Mouse (Mus musculus): ENCODE results near the gene Timm17a. TPM values are rescaled to one million over a fixed set of nuclear protein-coding genes. Genes with fewer than 3 reads are reported as not detected.

Gene Timm17a
- polyA plus RNA-seq, 1 experiment: 2.2 TPM

DNA sequence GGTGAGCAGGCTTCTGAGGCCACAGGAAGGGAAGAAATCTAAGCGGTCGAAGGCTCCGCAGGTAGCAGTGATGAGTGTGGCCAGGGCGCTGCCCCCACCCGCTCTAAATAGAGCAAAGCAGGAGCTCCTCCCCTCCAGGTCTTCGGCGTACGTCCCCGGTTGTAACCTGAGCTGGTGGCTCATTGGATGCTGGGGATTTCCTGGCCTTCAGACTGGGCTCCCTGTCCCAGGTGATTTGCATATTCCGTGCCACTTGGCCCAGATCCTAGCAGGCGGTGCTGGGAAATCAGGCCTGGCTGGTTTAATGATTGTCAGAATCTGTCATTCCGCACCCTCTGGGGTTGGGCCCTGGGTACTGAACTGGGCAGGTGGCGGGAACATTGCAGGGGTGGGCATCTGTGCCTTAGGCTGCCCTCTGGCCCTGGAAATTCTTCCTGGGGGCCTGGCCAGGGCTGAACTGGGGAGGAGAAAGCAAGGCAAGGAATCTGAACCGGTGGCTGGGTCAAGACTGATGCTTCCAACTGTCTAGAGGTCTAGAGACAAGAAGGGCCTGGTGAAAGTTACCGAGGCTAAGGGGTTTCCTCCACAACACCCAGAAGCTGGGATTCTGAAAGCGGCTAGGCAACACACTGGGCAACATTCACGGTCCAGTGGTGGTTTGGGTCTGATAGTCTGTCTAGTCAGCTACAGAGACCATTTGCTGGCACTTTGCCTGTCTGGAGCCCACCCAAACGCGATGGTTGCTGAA, 55.0 kb downstream of the Timm17a start, which contains the start of gene Elf3:
TSS of gene Elf3 (minus strand) at position 189 of the 748 bp plus-strand sequence.
- H3K36me3 ChIP-seq (replicated peaks; ENCODE audit: low read length): peaks cover 15% of the 10 kb centered on the region
- H3K27me3 ChIP-seq (replicated peaks): peaks cover 62% of the 10 kb centered on the region
- TF ChIP-seq FLI1 (IDR thresholded peaks at IDR 0.05; ENCODE audit: low read length) (no peak), GATA1 (IDR thresholded peaks at IDR 0.05; ENCODE audit: borderline replicate concordance, low read length) (no peak)
- no peaks in the 10 kb centered on the region for H3K9me3 ChIP-seq
- peak within 1 kb of the TSS; percentile 85 for H3K4me3 ChIP-seq (replicated peaks)
- H3K4me1 ChIP-seq: peaks cover 6% of the 10 kb centered on the region

DNA sequence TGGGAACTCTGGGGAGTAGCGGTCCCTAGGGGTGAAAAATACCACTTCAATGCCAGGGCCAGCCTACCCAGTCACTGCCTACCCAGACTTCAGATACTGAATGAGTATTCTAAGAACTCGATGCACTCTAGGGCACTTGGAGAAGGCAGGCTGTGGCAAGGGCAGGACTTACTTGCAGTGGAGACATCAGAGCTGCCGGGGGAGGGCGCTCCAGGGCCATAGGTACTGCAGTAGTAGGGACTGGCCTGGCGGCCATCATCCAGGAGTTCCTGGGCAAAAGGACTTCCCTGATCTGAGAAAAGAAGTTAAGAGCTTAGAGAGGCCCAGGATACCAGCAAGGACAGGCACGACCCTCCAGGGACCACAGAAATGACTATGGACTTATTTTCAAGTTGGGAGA, 57.3 kb downstream of the Timm17a start:
- Histone ChIP-seq H3K9me3 (no peaks in the 10 kb centered on the region), H3K4me3 (replicated peaks) (no peak overlapping the region), H3K27me3 (replicated peaks) (peaks cover 73% of the 10 kb centered on the region), H3K36me3 (replicated peaks; ENCODE audit: low read length) (no peaks in the 10 kb centered on the region), H3K4me1 (peaks cover 6% of the 10 kb centered on the region)
- TF ChIP-seq FLI1 (IDR thresholded peaks at IDR 0.05; ENCODE audit: low read length): no peak
- TF ChIP-seq GATA1 (IDR thresholded peaks at IDR 0.05; ENCODE audit: borderline replicate concordance, low read length): no peak

- Histone ChIP-seq H3K4me3 (replicated peaks) (no peak overlapping the region), H3K27me3 (replicated peaks) (peaks cover 84% of the 10 kb centered on the region), H3K36me3 (replicated peaks; ENCODE audit: low read length) (no peaks in the 10 kb centered on the region), H3K9me3 (no peaks in the 10 kb centered on the region), H3K4me1 (peaks cover 5% of the 10 kb centered on the region; the same call in 1 of the 2 replicates)
- TF ChIP-seq GATA1 (IDR thresholded peaks at IDR 0.05; ENCODE audit: borderline replicate concordance, low read length): no peak
- TF ChIP-seq FLI1 (IDR thresholded peaks at IDR 0.05; ENCODE audit: low read length): no peak
Measured at GRCm38 (mm10) chr1:135252854-135253253, 60.7 kb downstream of the Timm17a start.

DNA sequence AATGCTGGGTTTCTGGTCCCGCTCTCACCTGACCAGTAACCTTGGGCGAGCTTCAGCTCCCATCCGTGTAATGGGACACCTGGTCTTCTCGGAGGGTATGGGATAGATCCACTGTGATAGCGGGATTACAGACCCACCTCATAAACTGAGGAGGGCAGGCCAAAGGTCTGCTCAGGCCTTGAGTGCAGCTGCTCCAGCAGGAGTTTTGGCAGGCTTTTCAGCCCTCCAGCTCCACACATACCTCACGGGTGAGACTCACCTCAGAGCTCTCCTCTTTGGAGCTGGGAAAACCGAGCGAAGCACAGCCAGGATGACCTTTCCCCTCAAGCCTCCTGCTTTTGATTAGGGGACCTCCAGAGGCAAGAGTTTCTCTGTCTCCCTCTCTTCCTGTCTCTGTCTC, 62.2 kb downstream of the Timm17a start:
- TF ChIP-seq FLI1 (IDR thresholded peaks at IDR 0.05; ENCODE audit: low read length) (no peak), GATA1 (IDR thresholded peaks at IDR 0.05; ENCODE audit: borderline replicate concordance, low read length) (no peak)
- Histone ChIP-seq H3K9me3 (no peaks in the 10 kb centered on the region), H3K4me1 (peaks cover 5% of the 10 kb centered on the region; the same call in 1 of the 2 replicates), H3K36me3 (replicated peaks; ENCODE audit: low read length) (no peaks in the 10 kb centered on the region), H3K27me3 (replicated peaks) (peaks cover 79% of the 10 kb centered on the region), H3K4me3 (replicated peaks) (no peak overlapping the region)

DNA sequence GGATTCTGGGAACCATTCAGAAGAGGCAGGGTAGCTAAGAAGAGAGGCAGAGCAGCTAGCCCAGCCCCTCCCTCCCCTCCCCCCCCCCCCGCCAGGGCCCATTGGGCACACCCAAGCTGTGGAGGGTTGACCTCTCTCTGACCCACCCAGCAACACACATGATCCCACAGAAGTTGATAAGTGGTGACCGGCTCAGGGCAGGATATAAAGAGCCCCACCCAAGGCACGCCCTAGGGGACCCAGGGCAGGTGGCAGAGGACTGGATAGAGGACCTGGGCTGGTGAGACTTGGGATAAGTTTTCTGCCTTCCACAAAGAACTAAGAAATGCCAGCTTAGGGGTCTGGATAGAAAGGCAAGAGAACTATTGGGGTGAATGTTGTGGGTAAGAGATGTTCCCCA, 62.9 kb downstream of the Timm17a start:
- Histone ChIP-seq H3K4me3 (replicated peaks) (no peak overlapping the region), H3K36me3 (replicated peaks; ENCODE audit: low read length) (no peaks in the 10 kb centered on the region), H3K4me1 (peaks cover 5% of the 10 kb centered on the region; the same call in 1 of the 2 replicates)

GRCm38 (mm10) chr1:135248434-135248850, 65.1 kb downstream of the Timm17a start:
- no peaks in the 10 kb centered on the region for H3K9me3 ChIP-seq
- TF ChIP-seq GATA1 (IDR thresholded peaks at IDR 0.05; ENCODE audit: borderline replicate concordance, low read length) (no peak), FLI1 (IDR thresholded peaks at IDR 0.05; ENCODE audit: low read length) (no peak)
- peaks cover 5% of the 10 kb centered on the region; the same call in 1 of the 2 replicates for H3K4me1 ChIP-seq
- no peaks in the 10 kb centered on the region for H3K36me3 ChIP-seq (replicated peaks; ENCODE audit: low read length)
- H3K27me3 ChIP-seq (replicated peaks): peaks cover 69% of the 10 kb centered on the region
- no peak overlapping the region for H3K4me3 ChIP-seq (replicated peaks)

More for the DNA sequence above, 62.9 kb downstream of the Timm17a start:
- Histone ChIP-seq H3K9me3 (no peaks in the 10 kb centered on the region), H3K27me3 (replicated peaks) (peaks cover 78% of the 10 kb centered on the region)
- TF ChIP-seq GATA1 (IDR thresholded peaks at IDR 0.05; ENCODE audit: borderline replicate concordance, low read length): no peak
- TF ChIP-seq FLI1 (IDR thresholded peaks at IDR 0.05; ENCODE audit: low read length): no peak

Other genes starting within 250 kb of the Timm17a start
- 0.24 TPM in 1 of 2 replicates, not detected in the other for gene Lgr6, start 208.5 kb downstream of the Timm17a start, polyA plus RNA-seq (2012; ENCODE audit: insufficient read depth, low replicate concordance)
- 57.8 and 98.1 TPM in 2 replicates for gene Ptpn7, start 181.1 kb downstream of the Timm17a start, polyA plus RNA-seq (2012; ENCODE audit: insufficient read depth, low replicate concordance)
- 96.0 and 156 TPM in 2 replicates for gene Arl8a, start 167.0 kb downstream of the Timm17a start, polyA plus RNA-seq (2012; ENCODE audit: insufficient read depth, low replicate concordance)
- not detected in 2 replicates for gene Gpr37l1, start 146.1 kb downstream of the Timm17a start, polyA plus RNA-seq (2012; ENCODE audit: insufficient read depth, low replicate concordance)
- not detected in 2 replicates for gene Elf3, start 55.2 kb downstream of the Timm17a start, polyA plus RNA-seq (2012; ENCODE audit: insufficient read depth, low replicate concordance)
- gene Rnpep, start 29.7 kb downstream of the Timm17a start, polyA plus RNA-seq (2012; ENCODE audit: insufficient read depth, low replicate concordance): 15.5 and 18.7 TPM in 2 replicates
- gene Lmod1, start 11.0 kb upstream of the Timm17a start, polyA plus RNA-seq (2012; ENCODE audit: insufficient read depth, low replicate concordance): not detected in 2 replicates
- 0.34 TPM in 1 of 2 replicates, not detected in the other for gene Shisa4, start 61.5 kb upstream of the Timm17a start, polyA plus RNA-seq (2012; ENCODE audit: insufficient read depth, low replicate concordance)
- 1.3 TPM in 1 of 2 replicates, not detected in the other for gene Ipo9, start 116.7 kb upstream of the Timm17a start, polyA plus RNA-seq (2012; ENCODE audit: insufficient read depth, low replicate concordance)